Mouse (Mus musculus) embryonic facial prominence, embryonic 10.5 days (tissue): ENCODE results near the gene Dand5. TPM values are rescaled to one million over a fixed set of nuclear protein-coding genes. Genes with fewer than 3 reads are reported as not detected.

Experiments
- DNase-seq: peaks from one replicate; pipeline ENCODE4 v3.0.0-alpha.2; 2017; ENCODE audit warnings: low spot score
- H3K27ac ChIP-seq: fragments of 300-500 bp; sonication (generic); replicated peaks from 2 replicates; pipeline ENCODE4 v1.5.1; 2016; ENCODE audit warnings: mild to moderate bottlenecking
- H3K27me3 ChIP-seq: fragments of 300-500 bp; sonication (generic); replicated peaks from 2 replicates; pipeline ENCODE4 v1.6.1; 2016; ENCODE audit warnings: low read depth, mild to moderate bottlenecking; ENCODE audit not compliant: poor library complexity, severe bottlenecking
- H3K36me3 ChIP-seq: fragments of 300-500 bp; sonication (generic); replicated peaks from 2 replicates; pipeline ENCODE4 v1.6.1; 2016; ENCODE audit warnings: mild to moderate bottlenecking, moderate library complexity
- H3K4me1 ChIP-seq: fragments of 300-500 bp; sonication (generic); 2 replicates; pipeline ENCODE4 v1.6.1; 2016
- H3K4me3 ChIP-seq: fragments of 300-500 bp; sonication (generic); 2 replicates; pipeline ENCODE4 v1.5.1; 2016; ENCODE audit warnings: mild to moderate bottlenecking, moderate library complexity
- H3K9me3 ChIP-seq: fragments of 300-500 bp; sonication (generic); 2 replicates; pipeline ENCODE4 v1.6.1; 2016; ENCODE audit warnings: mild to moderate bottlenecking
- WGBS: fragments of 180-500 bp; shearing (Covaris S2); methylation state at CpG from one replicate; pipeline ENCODE4 v1.1.7; 2016; 5-methylcytosine and 5-hydroxymethylcytosine counted together
- polyA plus RNA-seq: library from polyadenylated mRNA; unstranded; fragments of >200 nt; fragmentation: Nextera tagmentation; extraction: Ambion mirVana; gene quantifications from 2 replicates; pipeline ENCODE4 v1.2.1, GENCODE M21; 2016

Gene Dand5
- polyA plus RNA-seq, 1 experiment from 2014 or later = 2.8 TPM

GRCm38 (mm10) chr8:84782680-84783079 is 39.9 kb downstream of the Dand5 start:
- 2% methylated on average over 10 of the region's 10 CpGs for WGBS
- Histone ChIP-seq H3K27ac (no peak overlapping the region), H3K27me3 (peaks cover 100% of the 10 kb centered on the region), H3K4me3 (no peak overlapping the region), H3K4me1 (peaks cover 13% of the 10 kb centered on the region), H3K36me3 (no peaks in the 10 kb centered on the region), H3K9me3 (no peaks in the 10 kb centered on the region)
- DNase-seq = peak; percentile 49

GRCm38 (mm10) chr8:84781686-84782505 is 40.7 kb downstream of the Dand5 start:
- 1% methylated on average over 5 of the region's 5 CpGs for WGBS
- Histone ChIP-seq H3K4me1 (peaks cover 13% of the 10 kb centered on the region), H3K36me3 (no peaks in the 10 kb centered on the region), H3K9me3 (no peaks in the 10 kb centered on the region), H3K4me3 (no peak overlapping the region), H3K27ac (no peak overlapping the region), H3K27me3 (peaks cover 100% of the 10 kb centered on the region)
- no peak for DNase-seq

GRCm38 (mm10) chr8:84780949-84781680 is 41.5 kb downstream of the Dand5 start:
- Histone ChIP-seq H3K4me1 (peaks cover 8% of the 10 kb centered on the region), H3K27me3 (peaks cover 100% of the 10 kb centered on the region), H3K4me3 (no peak overlapping the region), H3K9me3 (no peaks in the 10 kb centered on the region), H3K27ac (no peak overlapping the region), H3K36me3 (no peaks in the 10 kb centered on the region)
- peak; percentile 44 for DNase-seq
- WGBS = 3% methylated on average over 6 of the region's 6 CpGs

- H3K27ac ChIP-seq = no peak overlapping the region
- H3K4me1 ChIP-seq = peaks cover 4% of the 10 kb centered on the region
- under 1% methylated on average over 13 of the region's 13 CpGs for WGBS
- H3K9me3 ChIP-seq = no peaks in the 10 kb centered on the region
- no peak overlapping the region for H3K4me3 ChIP-seq
- peak; percentile 48 for DNase-seq
- H3K27me3 ChIP-seq = peaks cover 100% of the 10 kb centered on the region
- H3K36me3 ChIP-seq = no peaks in the 10 kb centered on the region
These were observed 42.4 kb downstream of the Dand5 start for GRCm38 (mm10) chr8:84780225-84780555.

GRCm38 (mm10) chr8:84779519-84780224 is 43.0 kb downstream of the Dand5 start:
- peak; percentile 45 for DNase-seq
- peaks cover 7% of the 10 kb centered on the region for H3K4me1 ChIP-seq
- H3K4me3 ChIP-seq = no peak overlapping the region
- WGBS = 1% methylated on average over 19 of the region's 19 CpGs
- no peak overlapping the region for H3K27ac ChIP-seq
- H3K27me3 ChIP-seq = peaks cover 100% of the 10 kb centered on the region
- no peaks in the 10 kb centered on the region for H3K9me3 ChIP-seq
- no peaks in the 10 kb centered on the region for H3K36me3 ChIP-seq

- Histone ChIP-seq H3K36me3 (no peaks in the 10 kb centered on the region), H3K9me3 (no peaks in the 10 kb centered on the region), H3K4me1 (peaks cover 15% of the 10 kb centered on the region), H3K27me3 (peaks cover 100% of the 10 kb centered on the region), H3K27ac (no peak overlapping the region), H3K4me3 (no peak overlapping the region)
- DNase-seq = peak; percentile 35
- 1% methylated on average over 11 of the region's 11 CpGs for WGBS
These were observed 43.8 kb downstream of the Dand5 start for GRCm38 (mm10) chr8:84778638-84779380.

- DNase-seq = peak; percentile 41
- Histone ChIP-seq H3K4me1 (peaks cover 20% of the 10 kb centered on the region), H3K27me3 (peaks cover 100% of the 10 kb centered on the region), H3K4me3 (no peak overlapping the region), H3K27ac (no peak overlapping the region), H3K9me3 (no peaks in the 10 kb centered on the region), H3K36me3 (no peaks in the 10 kb centered on the region)
- 6% methylated on average over 10 of the region's 10 CpGs for WGBS
These were observed 44.6 kb downstream of the Dand5 start for GRCm38 (mm10) chr8:84777899-84778637.

GRCm38 (mm10) chr8:84776569-84776968 is 46.1 kb downstream of the Dand5 start:
- no peaks in the 10 kb centered on the region for H3K9me3 ChIP-seq
- H3K4me1 ChIP-seq = peaks cover 28% of the 10 kb centered on the region
- no peaks in the 10 kb centered on the region for H3K36me3 ChIP-seq
- H3K27ac ChIP-seq = no peak overlapping the region
- DNase-seq = no peak
- H3K4me3 ChIP-seq = no peak overlapping the region
- 8% methylated on average over 1 of the region's 1 CpGs for WGBS
- peaks cover 100% of the 10 kb centered on the region for H3K27me3 ChIP-seq

GRCm38 (mm10) chr8:84775621-84776113 is 47.0 kb downstream of the Dand5 start:
- Histone ChIP-seq H3K4me3 (no peak overlapping the region), H3K36me3 (no peaks in the 10 kb centered on the region), H3K9me3 (no peaks in the 10 kb centered on the region), H3K4me1 (peaks cover 34% of the 10 kb centered on the region), H3K27ac (no peak overlapping the region), H3K27me3 (peaks cover 100% of the 10 kb centered on the region)
- under 1% methylated on average over 7 of the region's 7 CpGs for WGBS
- DNase-seq = peak; percentile 39

- Histone ChIP-seq H3K27me3 (peaks cover 100% of the 10 kb centered on the region), H3K4me3 (no peak overlapping the region), H3K27ac (no peak overlapping the region), H3K36me3 (no peaks in the 10 kb centered on the region), H3K9me3 (no peaks in the 10 kb centered on the region), H3K4me1 (peaks cover 38% of the 10 kb centered on the region)
- no peak for DNase-seq
- under 1% methylated on average over 13 of the region's 13 CpGs for WGBS
These were observed 47.5 kb downstream of the Dand5 start for GRCm38 (mm10) chr8:84775105-84775591.

- DNase-seq = no peak
- 4% methylated on average over 10 of the region's 10 CpGs for WGBS
- Histone ChIP-seq H3K4me3 (peak overlapping the region; percentile 8; the same call in 1 of the 2 replicates), H3K27ac (no peak overlapping the region), H3K4me1 (peaks cover 41% of the 10 kb centered on the region), H3K9me3 (no peaks in the 10 kb centered on the region), H3K27me3 (peaks cover 100% of the 10 kb centered on the region), H3K36me3 (no peaks in the 10 kb centered on the region)
These were observed 48.1 kb downstream of the Dand5 start for GRCm38 (mm10) chr8:84774473-84774911.
